Mouse (Mus musculus) embryo, embryonic 11 days (tissue): ENCODE data around the gene Eif4g1.

Experiments used
- DNase-seq: peaks from one replicate; pipeline ENCODE4 v3.0.0-alpha.2; 2015

Eif4g1 gene

GRCm38 (mm10) chr16:20706407-20707055 lies 38.4 kb downstream of the Eif4g1 start:
- no peak for DNase-seq

GRCm38 (mm10) chr16:20708220-20708938 lies 40.3 kb downstream of the Eif4g1 start:
- DNase-seq = no peak

GRCm38 (mm10) chr16:20708939-20709734 lies 41.0 kb downstream of the Eif4g1 start:
- peak; percentile 81 for DNase-seq

GRCm38 (mm10) chr16:20710370-20710769 lies 42.3 kb downstream of the Eif4g1 start:
- DNase-seq = no peak

GRCm38 (mm10) chr16:20710810-20711209 lies 42.7 kb downstream of the Eif4g1 start:
- DNase-seq = no peak

- DNase-seq = no peak
Measured at GRCm38 (mm10) chr16:20712190-20712589, 44.1 kb downstream of the Eif4g1 start.

- DNase-seq = no peak
Measured at GRCm38 (mm10) chr16:20712889-20713288, 44.8 kb downstream of the Eif4g1 start.

- DNase-seq = no peak
Measured at GRCm38 (mm10) chr16:20714307-20715080, 46.4 kb downstream of the Eif4g1 start.

- no peak for DNase-seq
Measured at GRCm38 (mm10) chr16:20715161-20715560, 47.0 kb downstream of the Eif4g1 start.

- no peak for DNase-seq
Measured at GRCm38 (mm10) chr16:20715566-20715965, 47.5 kb downstream of the Eif4g1 start.

GRCm38 (mm10) chr16:20715976-20716840 lies 48.1 kb downstream of the Eif4g1 start:
- peak; percentile 94 for DNase-seq

GRCm38 (mm10) chr16:20716841-20717180 lies 48.7 kb downstream of the Eif4g1 start:
- no peak for DNase-seq

- DNase-seq = peak; percentile 98
Measured at GRCm38 (mm10) chr16:20717181-20717977, 49.3 kb downstream of the Eif4g1 start, which contains the start of the genes Polr2h and Clcn2. Gene Polr2h (plus strand): TSS chr16:20717665. Gene Clcn2 (minus strand): TSS chr16:20717746.

GRCm38 (mm10) chr16:20717978-20718670 lies 50.0 kb downstream of the Eif4g1 start:
- DNase-seq = peak; percentile 38

GRCm38 (mm10) chr16:20721808-20722207 lies 53.7 kb downstream of the Eif4g1 start:
- DNase-seq = no peak

GRCm38 (mm10) chr16:20722736-20723135 lies 54.6 kb downstream of the Eif4g1 start:
- DNase-seq = no peak

GRCm38 (mm10) chr16:20723247-20723646 lies 55.1 kb downstream of the Eif4g1 start:
- DNase-seq = no peak

GRCm38 (mm10) chr16:20724338-20724748 lies 56.2 kb downstream of the Eif4g1 start:
- DNase-seq = peak; percentile 82

GRCm38 (mm10) chr16:20725321-20725720 lies 57.2 kb downstream of the Eif4g1 start:
- no peak for DNase-seq

GRCm38 (mm10) chr16:20725750-20726149 lies 57.6 kb downstream of the Eif4g1 start:
- DNase-seq = no peak
